17 mouse cellular contexts compared by ENCODE assay signal in the genomic region with DNA sequence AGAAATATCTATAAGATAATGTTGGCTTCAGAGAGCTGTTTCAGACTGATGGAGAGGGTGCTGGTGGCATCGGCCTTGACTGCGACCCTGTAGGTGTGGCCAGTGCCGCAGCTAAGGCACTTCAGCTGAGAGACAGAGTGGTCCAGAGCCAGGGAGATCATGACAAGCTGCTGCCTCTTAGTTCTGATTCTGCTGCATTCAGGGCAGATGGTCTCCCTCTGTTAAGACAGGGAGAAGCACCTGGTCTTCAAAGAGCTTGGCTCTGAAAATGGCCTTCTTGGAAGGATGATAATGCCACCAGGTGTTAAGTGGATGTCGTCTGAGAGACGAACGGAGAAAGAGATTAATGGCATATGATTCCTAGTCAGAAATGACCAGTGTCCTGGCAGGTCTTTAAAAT. TPM values are rescaled to one million over a fixed set of nuclear protein-coding genes. Genes with fewer than 3 reads are reported as not detected.
DNase-seq lines count a peak whose midpoint lies in the region; ATAC-seq and TF ChIP-seq lines count a peak whose summit lies in the region.
"Had no signal": no experiment of that assay in that cellular context is flagged by ENCODE, and none has a peak within 500 bp of the region (broad histone marks: within the 10 kb centered on the region; RNA-seq: fewer than 3 reads in every experiment).

No protein-coding gene starts in this region.

- peak; percentile 35 for DNase-seq in midbrain, postnatal 0 days (ENCODE audit: low spot score)
- peak; percentile 27 for DNase-seq in cerebellum, adult 11-12 months
- DNase-seq in cerebellum, postnatal 10 days: peak; percentile 68 to 74
- DNase-seq in embryo, embryonic 9.5 days (ENCODE audit: extremely low spot score): no peak
- no peak for DNase-seq in B cell, adult 2 months
- DNase-seq: adrenal gland, postnatal 14 days; gastrocnemius, postnatal 10 days; kidney, adult 11 months; kidney, adult 9 months had no signal

- H3K4me3 ChIP-seq in midbrain, postnatal 0 days (ENCODE audit: low read depth, low read length): no peak overlapping the region
- H3K4me3 ChIP-seq in midbrain, embryonic 15.5 days: no peak overlapping the region
- H3K4me3 ChIP-seq: embryonic facial prominence, embryonic 15.5 days; erythroblast, embryonic 14.5 days; forebrain, embryonic 10.5 days; heart, embryonic 12.5 days; hindbrain, embryonic 10.5 days; hindbrain, embryonic 15.5 days had no signal

- no peaks in the 10 kb centered on the region for H3K9me3 ChIP-seq in midbrain, postnatal 0 days (ENCODE audit: low read length)
- H3K9me3 ChIP-seq in midbrain, embryonic 15.5 days: no peaks in the 10 kb centered on the region
- H3K9me3 ChIP-seq: embryonic facial prominence, embryonic 15.5 days; forebrain, embryonic 10.5 days; heart, embryonic 12.5 days; hindbrain, embryonic 10.5 days; hindbrain, embryonic 15.5 days had no signal

- H3K9ac ChIP-seq in midbrain, postnatal 0 days (replicated peaks; ENCODE audit: low read length, poor library complexity, severe bottlenecking): no peak overlapping the region
- H3K9ac ChIP-seq in midbrain, embryonic 15.5 days: no peak overlapping the region
- H3K9ac ChIP-seq: embryonic facial prominence, embryonic 15.5 days; heart, embryonic 12.5 days; hindbrain, embryonic 15.5 days had no signal

- peaks cover 3% of the 10 kb centered on the region; the same call in 1 of the 2 replicates for H3K4me1 ChIP-seq in midbrain, postnatal 0 days (ENCODE audit: insufficient read depth, low read length)
- H3K4me1 ChIP-seq in midbrain, embryonic 15.5 days: peaks cover 15% of the 10 kb centered on the region; the same call in 1 of the 2 replicates
- H3K4me1 ChIP-seq: hindbrain, embryonic 10.5 days had no signal

- no peak for ATAC-seq in midbrain, postnatal 0 days (ENCODE audit: low FRiP score)
- no peak for ATAC-seq in midbrain, embryonic 15.5 days (replicated peaks)
- ATAC-seq: forebrain, embryonic 14.5 days had no signal

- no peak for TF ChIP-seq CTCF in midbrain, postnatal 0 days (IDR thresholded peaks at IDR 0.05)

- WGBS in midbrain, postnatal 0 days: 83% methylated on average over 6 of the region's 6 CpGs
- WGBS in midbrain, embryonic 15.5 days: 88% methylated on average over 6 of the region's 6 CpGs

- H3K27me3 ChIP-seq in midbrain, postnatal 0 days (ENCODE audit: insufficient read depth, low read length): no peaks in the 10 kb centered on the region
- no peaks in the 10 kb centered on the region for H3K27me3 ChIP-seq in midbrain, embryonic 15.5 days (replicated peaks)
- H3K27me3 ChIP-seq: embryonic facial prominence, embryonic 15.5 days; heart, embryonic 12.5 days; hindbrain, embryonic 15.5 days had no signal

- H3K36me3 ChIP-seq in midbrain, postnatal 0 days (ENCODE audit: insufficient read depth, low read length): no peaks in the 10 kb centered on the region
- no peaks in the 10 kb centered on the region for H3K36me3 ChIP-seq in midbrain, embryonic 15.5 days (replicated peaks)
- H3K36me3 ChIP-seq: embryonic facial prominence, embryonic 15.5 days; hindbrain, embryonic 15.5 days had no signal

- H3K4me2 ChIP-seq in midbrain, postnatal 0 days (ENCODE audit: low read depth, low read length, poor library complexity, severe bottlenecking): no peak overlapping the region
- H3K4me2 ChIP-seq in midbrain, embryonic 15.5 days: no peak overlapping the region
- H3K4me2 ChIP-seq: embryonic facial prominence, embryonic 15.5 days; heart, embryonic 12.5 days; hindbrain, embryonic 15.5 days had no signal

- H3K27ac ChIP-seq in midbrain, postnatal 0 days (ENCODE audit: low read depth, low read length): no peak overlapping the region
- no peak overlapping the region for H3K27ac ChIP-seq in midbrain, embryonic 15.5 days
- H3K27ac ChIP-seq: embryonic facial prominence, embryonic 15.5 days; forebrain, embryonic 10.5 days; hindbrain, embryonic 10.5 days; hindbrain, embryonic 15.5 days had no signal

RNA-seq across cellular contexts. Expression of gene Crim1, which starts 33.8 kb away (rescaled TPM):
- 108 and 119 TPM in 2 replicates for total RNA-seq in midbrain, postnatal 0 days (2014; rRNA removed)
- 13.1 and 16.5 TPM in 2 replicates for polyA plus RNA-seq in midbrain, postnatal 0 days (2015; fragmentation: Nextera tagmentation; extraction: Ambion mirVana)
- polyA plus RNA-seq in midbrain, embryonic 15.5 days (2015; fragmentation: Nextera tagmentation; extraction: Ambion mirVana): 11.6 and 13.1 TPM in 2 replicates

Comparison
In these comparisons a context has a peak if more than half of its experiments do, and no peak if none do; other contexts are left out.
1. DNase-seq: peak in midbrain, postnatal 0 days (single experiment), cerebellum, adult 11-12 months (single experiment) and cerebellum, postnatal 10 days (2 of 2); none in embryo, embryonic 9.5 days (single experiment) and B cell, adult 2 months (0 of 2).